Mouse (Mus musculus) thymus, adult 18-20 months (tissue): ENCODE measurements around the gene Actrt2.

ENCODE experiments used
- DNase-seq, 2 experiments: peaks; one replicate each; pipeline ENCODE4 v3.0.0; 2022; ENCODE audit warnings: mixed read lengths in 2 of 2

Actrt2 gene

GRCm38 (mm10) chr4:154667767-154668166 lies at the start of gene Actrt2:
Actrt2 (minus strand) TSS chr4:154667867.
- DNase-seq: no peak

DNA sequence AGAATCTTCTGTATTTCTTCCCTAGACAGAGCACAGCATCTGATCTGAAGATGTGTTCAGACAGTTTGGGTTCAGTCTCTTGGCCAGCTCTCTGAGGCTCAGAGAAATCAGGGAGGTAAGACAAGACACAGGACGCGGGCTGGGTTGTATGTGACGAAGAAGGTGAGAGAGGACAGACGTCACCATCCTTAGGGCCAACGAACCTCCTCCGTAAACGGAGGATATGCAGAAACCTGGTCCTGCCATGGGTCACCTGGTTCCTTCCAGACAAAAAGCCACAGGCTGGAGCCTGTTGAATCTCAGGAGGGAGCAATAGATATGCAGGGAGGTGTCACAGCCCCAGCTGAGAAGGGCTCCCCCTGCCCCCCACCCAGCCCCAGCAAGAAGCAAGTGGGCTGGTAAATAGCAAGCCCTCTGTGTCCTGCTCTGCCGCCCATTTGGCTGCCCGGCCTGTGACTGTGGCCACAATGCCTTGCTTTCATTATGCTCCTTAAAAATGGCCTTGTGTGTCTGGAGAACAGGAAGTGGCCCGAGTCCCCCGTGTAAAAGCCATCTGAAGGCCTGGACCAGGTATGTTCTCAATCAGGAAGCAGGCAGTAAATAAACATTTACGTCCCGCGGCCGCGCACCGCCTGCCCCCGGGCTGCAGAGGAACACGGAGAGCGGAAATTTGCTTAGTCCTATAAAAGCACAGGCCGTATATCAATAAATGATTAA lies 41.9 kb upstream of the Actrt2 start:
- no peak for DNase-seq

DNA sequence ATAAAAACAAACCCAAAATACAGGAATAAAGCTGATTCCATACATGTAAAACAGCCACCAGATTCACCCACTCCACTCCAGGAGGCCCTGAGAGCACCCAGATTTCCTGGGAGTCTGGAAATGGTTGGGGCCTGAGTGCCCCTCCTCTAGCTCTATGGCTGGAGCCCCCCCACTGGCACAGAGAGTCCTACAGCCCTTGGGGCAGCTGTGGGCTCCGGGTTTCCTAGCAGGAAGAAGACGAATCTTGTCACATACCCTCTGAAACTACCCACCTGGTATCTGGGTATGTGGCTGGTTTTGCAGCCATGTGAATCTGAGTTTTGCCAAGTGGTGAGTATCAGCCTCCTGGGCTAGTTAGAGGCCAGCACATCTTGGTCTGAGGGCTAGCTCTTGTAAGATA lies 41.1 kb upstream of the Actrt2 start:
- no peak for DNase-seq

- no peak for DNase-seq
These were observed 40.6 kb upstream of the Actrt2 start for GRCm38 (mm10) chr4:154708223-154708622.

- DNase-seq: no peak
These were observed 39.9 kb upstream of the Actrt2 start for GRCm38 (mm10) chr4:154707521-154707920.

- DNase-seq: no peak
These were observed 38.8 kb upstream of the Actrt2 start for GRCm38 (mm10) chr4:154706442-154706841.

DNA sequence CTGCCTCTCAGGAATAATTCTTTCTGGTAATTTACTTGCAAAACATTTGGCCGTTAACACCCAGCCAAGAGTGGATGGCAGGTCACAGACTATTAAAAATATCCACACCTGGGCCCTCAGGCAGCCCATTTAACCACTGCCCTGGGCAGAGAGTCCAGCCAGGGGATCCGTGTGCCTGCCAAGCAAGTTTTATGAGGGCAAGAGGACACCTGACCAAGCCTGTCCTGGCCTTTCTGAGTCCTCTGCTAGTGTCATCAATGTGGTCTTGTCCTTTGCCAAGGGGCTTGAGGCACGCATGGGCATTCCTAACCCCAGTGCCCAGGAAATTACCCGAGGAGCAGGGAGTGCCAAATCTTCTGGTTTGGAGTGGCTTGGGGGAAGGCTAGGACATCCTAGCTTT lies 38.0 kb upstream of the Actrt2 start:
- DNase-seq: no peak

DNA sequence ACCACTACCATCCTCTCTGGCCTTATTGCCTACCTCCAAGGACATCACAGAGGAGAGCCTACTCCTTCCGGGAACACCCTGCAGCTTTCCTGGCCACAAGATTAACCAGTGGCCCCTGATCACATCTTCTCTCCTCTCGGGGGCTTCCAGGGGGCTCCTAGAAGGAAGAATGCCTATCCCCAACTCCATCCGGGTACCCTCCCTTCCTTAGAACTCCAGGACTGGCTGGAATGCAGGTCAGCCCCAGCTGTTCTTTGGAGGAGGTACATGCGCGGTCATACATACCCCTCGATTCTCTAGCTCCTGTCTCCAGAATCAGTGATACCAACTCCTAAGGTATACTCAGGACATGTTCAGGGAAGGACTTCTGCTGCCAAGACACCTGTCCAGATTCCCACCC lies 37.4 kb upstream of the Actrt2 start:
- no peak for DNase-seq

DNA sequence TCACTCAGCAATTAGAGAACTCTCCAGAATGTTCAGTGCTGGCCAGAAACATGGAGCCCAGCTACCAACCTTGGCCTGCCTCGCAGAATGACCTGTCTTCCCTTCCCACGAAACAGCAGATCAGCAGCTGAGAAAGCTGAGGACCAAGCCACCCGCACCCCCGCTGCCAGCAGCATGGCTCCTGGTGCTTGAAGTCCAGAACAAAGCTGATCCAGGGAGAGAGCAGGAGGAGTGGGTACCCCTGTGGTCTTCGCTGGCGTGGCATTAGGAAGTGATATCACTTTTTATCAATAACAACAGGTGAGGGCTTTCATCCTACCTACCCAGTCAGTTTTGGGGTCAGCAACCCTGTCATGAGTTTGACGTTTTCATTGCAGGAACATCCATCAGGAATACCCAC lies 36.9 kb upstream of the Actrt2 start:
- no peak for DNase-seq

DNA sequence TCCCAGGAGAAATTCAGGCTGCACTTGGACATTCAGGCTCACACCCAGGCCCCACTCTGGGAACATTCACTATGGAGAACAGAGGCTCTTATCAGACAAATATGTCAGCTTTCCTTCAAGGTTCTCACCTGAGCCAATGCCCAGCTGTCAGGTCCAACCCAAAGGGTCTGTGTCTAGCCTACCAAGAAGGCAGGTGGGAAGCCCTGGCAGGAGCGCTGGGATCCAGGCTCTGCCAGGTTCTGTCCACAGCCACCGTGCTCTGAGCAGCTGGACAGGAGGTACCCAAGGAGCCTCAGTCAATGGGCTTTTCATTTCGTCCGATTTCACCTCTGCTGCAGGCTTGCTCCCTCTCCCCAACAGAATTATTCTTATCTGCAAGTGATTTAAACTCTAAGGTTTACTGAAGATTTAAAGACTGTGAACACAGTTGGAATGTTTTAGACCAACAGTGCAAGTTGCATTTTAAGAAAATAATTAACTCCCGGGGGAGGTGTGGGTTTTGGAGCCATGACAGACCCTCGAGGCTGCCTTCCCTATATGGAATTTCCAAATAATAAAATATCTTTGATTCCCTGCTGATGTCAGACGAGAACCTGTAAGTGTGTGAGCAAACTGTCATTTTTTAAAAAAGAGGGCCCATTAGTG lies 35.9 kb upstream of the Actrt2 start:
- DNase-seq: no peak

DNA sequence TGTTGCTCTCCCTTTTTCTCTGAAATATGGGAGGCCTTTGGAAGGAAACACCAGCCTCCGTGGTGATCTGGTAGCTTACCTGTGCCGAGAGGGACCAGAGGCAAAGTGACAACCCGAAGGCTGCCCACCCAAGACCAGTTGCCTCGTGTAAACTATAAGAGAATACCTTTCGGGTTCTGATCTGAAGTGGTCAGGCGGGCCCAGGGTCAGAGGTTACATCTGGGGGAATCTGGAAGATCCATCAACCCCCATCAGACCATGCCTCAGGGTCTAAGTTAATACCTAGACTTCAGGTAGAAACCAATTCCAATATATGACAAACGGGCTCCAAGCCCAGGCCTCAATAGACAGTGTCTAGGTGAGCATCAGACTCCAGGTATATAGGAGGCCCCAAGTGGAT lies 35.3 kb upstream of the Actrt2 start:
- no peak for DNase-seq

DNA sequence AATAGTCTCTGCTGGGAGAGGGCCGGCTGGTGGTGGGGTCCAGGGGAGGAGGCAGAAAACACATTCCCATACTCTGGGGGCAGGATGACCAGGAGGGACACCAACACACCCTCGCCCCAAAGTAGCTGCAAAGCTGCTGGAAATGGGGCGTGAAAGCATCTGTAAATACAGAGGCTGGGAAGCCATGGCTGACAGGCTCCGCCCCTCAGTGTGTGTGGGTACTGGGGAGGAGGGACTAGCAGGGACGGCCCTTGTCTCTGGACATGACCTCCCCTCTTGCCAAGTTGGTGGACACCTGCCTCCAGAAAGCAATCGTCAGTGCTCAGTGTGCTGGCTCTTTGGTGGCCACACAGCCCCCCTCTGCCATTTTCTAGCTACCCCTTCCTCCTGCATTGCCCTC lies 34.5 kb upstream of the Actrt2 start:
- no peak for DNase-seq

- no peak for DNase-seq
These were observed 33.3 kb upstream of the Actrt2 start for GRCm38 (mm10) chr4:154700921-154701412.

GRCm38 (mm10) chr4:154700436-154700835 lies 32.8 kb upstream of the Actrt2 start:
- DNase-seq: no peak

DNA sequence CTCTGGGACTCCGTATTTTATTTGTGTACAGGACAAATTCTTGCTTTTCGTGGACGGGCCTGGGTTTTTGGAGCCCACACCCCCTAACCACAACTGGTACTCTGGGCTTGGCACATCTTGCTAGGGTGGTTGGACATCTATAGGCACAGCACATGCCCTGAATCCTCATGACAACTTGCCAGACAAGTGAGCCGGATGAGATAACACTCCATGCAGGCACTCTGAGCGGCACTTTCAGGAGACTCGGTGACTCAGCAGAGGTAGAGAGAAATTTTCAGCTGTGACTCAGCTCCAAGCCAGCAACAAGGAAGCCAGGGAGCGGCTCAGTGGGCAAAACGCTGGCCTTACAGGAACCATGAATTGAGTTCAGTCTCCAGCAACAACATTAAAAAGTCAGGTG lies 31.6 kb upstream of the Actrt2 start:
- DNase-seq: no peak

- DNase-seq: no peak
These were observed 31.0 kb upstream of the Actrt2 start for GRCm38 (mm10) chr4:154698631-154699030.

- DNase-seq: no peak
These were observed 30.4 kb upstream of the Actrt2 start for GRCm38 (mm10) chr4:154698021-154698590.

GRCm38 (mm10) chr4:154697476-154697875 lies 29.8 kb upstream of the Actrt2 start:
- DNase-seq: no peak

DNA sequence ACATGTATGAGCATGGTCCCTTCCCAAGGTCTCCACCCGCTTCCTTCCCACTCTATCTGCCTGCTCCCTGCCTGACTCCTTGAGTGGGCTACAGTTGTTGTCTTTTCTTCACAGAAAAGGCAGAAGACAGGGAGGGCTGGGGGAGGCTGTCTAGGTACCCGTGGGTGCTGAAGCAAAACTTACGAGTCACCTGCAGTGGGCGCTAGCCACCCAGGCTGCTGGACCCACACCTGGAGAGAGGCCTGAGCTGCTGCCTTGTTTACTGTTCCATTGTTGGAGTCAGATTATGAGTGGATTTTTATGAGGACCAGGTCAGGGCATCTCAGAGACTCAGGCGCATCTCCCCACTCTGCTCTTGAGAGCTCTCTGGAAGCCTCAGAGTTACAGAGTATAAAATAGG lies 28.9 kb upstream of the Actrt2 start:
- DNase-seq: no peak

- no peak for DNase-seq
These were observed 28.5 kb upstream of the Actrt2 start for GRCm38 (mm10) chr4:154696146-154696545.

DNA sequence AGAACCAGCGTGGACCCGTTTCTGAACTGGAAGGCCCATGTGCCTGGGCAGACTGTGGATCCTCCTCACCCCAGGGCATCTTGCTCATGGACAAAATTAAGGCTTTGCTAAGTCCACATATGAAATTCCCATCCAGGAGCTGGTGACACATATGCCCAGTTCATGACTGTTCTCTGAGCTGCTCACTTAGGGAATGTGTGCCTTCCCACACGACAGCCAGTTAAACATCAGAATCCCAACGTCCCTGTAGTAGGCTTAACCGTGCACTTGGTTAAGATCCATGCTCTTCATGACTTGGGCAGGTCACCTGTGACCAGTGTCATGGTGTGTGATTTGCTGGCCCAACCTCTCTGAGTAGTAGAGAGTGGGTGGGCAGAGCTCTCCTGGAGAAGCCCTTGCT lies 26.7 kb upstream of the Actrt2 start:
- DNase-seq: no peak

DNA sequence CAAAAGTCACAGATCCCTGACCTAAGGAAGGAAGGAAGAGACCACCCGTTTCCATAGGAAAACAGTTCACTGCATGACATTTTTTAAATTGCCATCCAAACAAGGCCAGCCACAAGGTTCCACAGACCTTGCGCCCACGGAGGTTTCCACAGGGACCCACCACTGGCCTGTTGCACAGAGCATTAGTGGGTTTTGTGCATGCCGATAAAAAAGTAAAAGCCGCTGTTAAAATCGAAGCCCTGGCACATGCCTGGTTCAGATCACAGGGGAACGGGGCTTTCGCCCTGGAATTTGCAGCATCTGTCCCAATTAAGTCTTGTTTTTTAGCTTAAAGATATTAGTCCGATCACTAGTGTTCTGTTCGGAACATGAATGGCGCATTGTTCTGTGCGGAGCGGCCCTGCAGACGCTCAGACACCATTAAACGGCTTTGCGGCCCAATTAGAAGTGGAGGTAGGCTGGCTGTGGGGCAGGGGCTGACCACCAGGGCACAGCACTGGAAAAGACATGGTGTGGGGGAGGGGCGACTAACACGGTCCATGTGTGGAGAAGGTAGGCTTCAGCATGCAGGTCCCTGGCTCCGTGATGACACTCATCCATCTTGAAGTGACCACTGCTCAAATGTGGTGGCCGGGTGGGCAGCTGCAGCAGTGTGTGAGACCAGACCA lies 25.8 kb upstream of the Actrt2 start:
- DNase-seq: no peak

GRCm38 (mm10) chr4:154683068-154683752 lies 15.5 kb upstream of the Actrt2 start:
- no peak for DNase-seq
